Mouse (Mus musculus): Measurements from ENCODE around the gene Cct5. TPM values are rescaled to one million over a fixed set of nuclear protein-coding genes. Genes with fewer than 3 reads are reported as not detected.

Cct5 gene
- polyA plus RNA-seq, 1 experiment from 2014 or later: 566 TPM

GRCm38 (mm10) chr15:31573692-31574091, 27.9 kb downstream of the Cct5 start:
- Histone ChIP-seq H3K27ac (no peak overlapping the region), H3K9ac (no peak overlapping the region), H3K36me3 (no peaks in the 10 kb centered on the region), H3K9me3 (no peaks in the 10 kb centered on the region), H3K4me3 (no peak overlapping the region), H3K27me3 (no peaks in the 10 kb centered on the region), H3K4me2 (no peak overlapping the region), H3K4me1 (peaks cover 22% of the 10 kb centered on the region)
- ATAC-seq (ENCODE audit: insufficient number of reproducible peaks, insufficient read depth, low FRiP score, low TSS enrichment, low read depth): no peak

- H3K4me1 ChIP-seq: peaks cover 25% of the 10 kb centered on the region
- no peak for ATAC-seq (ENCODE audit: insufficient number of reproducible peaks, insufficient read depth, low FRiP score, low TSS enrichment, low read depth)
- no peak overlapping the region for H3K27ac ChIP-seq
- no peak overlapping the region for H3K4me3 ChIP-seq
- no peak overlapping the region for H3K9ac ChIP-seq
- H3K27me3 ChIP-seq: no peaks in the 10 kb centered on the region
- H3K9me3 ChIP-seq: no peaks in the 10 kb centered on the region
- no peaks in the 10 kb centered on the region for H3K36me3 ChIP-seq
- H3K4me2 ChIP-seq: no peak overlapping the region
- 90% methylated on average over 4 of the region's 4 CpGs for WGBS
Measured at GRCm38 (mm10) chr15:31573287-31573686, 28.3 kb downstream of the Cct5 start.

GRCm38 (mm10) chr15:31571906-31572722, 29.5 kb downstream of the Cct5 start:
- no peak overlapping the region for H3K9ac ChIP-seq
- peaks cover 25% of the 10 kb centered on the region for H3K4me1 ChIP-seq
- no peak overlapping the region for H3K4me3 ChIP-seq
- H3K27ac ChIP-seq: peak overlapping the region; percentile 48
- H3K27me3 ChIP-seq: no peaks in the 10 kb centered on the region
- WGBS: 73% methylated on average over 16 of the region's 16 CpGs
- ATAC-seq (ENCODE audit: insufficient number of reproducible peaks, insufficient read depth, low FRiP score, low TSS enrichment, low read depth): peak; percentile 23; the same call in 1 of the 2 replicates
- no peak overlapping the region for H3K4me2 ChIP-seq
- H3K36me3 ChIP-seq: no peaks in the 10 kb centered on the region
- H3K9me3 ChIP-seq: no peaks in the 10 kb centered on the region

- ATAC-seq (ENCODE audit: insufficient number of reproducible peaks, insufficient read depth, low FRiP score, low TSS enrichment, low read depth): no peak
- Histone ChIP-seq H3K4me2 (no peak overlapping the region), H3K27ac (no peak overlapping the region), H3K9ac (no peak overlapping the region), H3K9me3 (no peaks in the 10 kb centered on the region), H3K4me1 (peaks cover 25% of the 10 kb centered on the region), H3K27me3 (no peaks in the 10 kb centered on the region), H3K4me3 (no peak overlapping the region), H3K36me3 (no peaks in the 10 kb centered on the region)
- WGBS: 91% methylated on average over 8 of the region's 8 CpGs
Measured at GRCm38 (mm10) chr15:31570959-31571358, 30.6 kb downstream of the Cct5 start.

GRCm38 (mm10) chr15:31569325-31570022, 32.1 kb downstream of the Cct5 start:
- Histone ChIP-seq H3K9me3 (no peaks in the 10 kb centered on the region), H3K4me2 (no peak overlapping the region), H3K9ac (no peak overlapping the region), H3K36me3 (no peaks in the 10 kb centered on the region), H3K4me1 (peaks cover 25% of the 10 kb centered on the region), H3K27ac (peak overlapping the region; percentile 23), H3K27me3 (no peaks in the 10 kb centered on the region), H3K4me3 (no peak overlapping the region)
- no peak for ATAC-seq (ENCODE audit: insufficient number of reproducible peaks, insufficient read depth, low FRiP score, low TSS enrichment, low read depth)
- WGBS: 51% methylated on average over 9 of the region's 9 CpGs

GRCm38 (mm10) chr15:31568581-31568996, 33.0 kb downstream of the Cct5 start:
- Histone ChIP-seq H3K4me2 (peak overlapping the region; percentile 31), H3K9ac (no peak overlapping the region)

GRCm38 (mm10) chr15:31567431-31567830, 34.2 kb downstream of the Cct5 start:
- Histone ChIP-seq H3K27me3 (no peaks in the 10 kb centered on the region), H3K9ac (no peak overlapping the region), H3K4me3 (no peak overlapping the region), H3K9me3 (no peaks in the 10 kb centered on the region), H3K27ac (no peak overlapping the region), H3K4me1 (peaks cover 33% of the 10 kb centered on the region), H3K4me2 (no peak overlapping the region), H3K36me3 (no peaks in the 10 kb centered on the region)
- no peak for ATAC-seq (ENCODE audit: insufficient number of reproducible peaks, insufficient read depth, low FRiP score, low TSS enrichment, low read depth)
- WGBS: 57% methylated on average over 7 of the region's 7 CpGs

More at GRCm38 (mm10) chr15:31568581-31568996, 33.0 kb downstream of the Cct5 start:
- WGBS: 14% methylated on average over 12 of the region's 12 CpGs
- no peaks in the 10 kb centered on the region for H3K9me3 ChIP-seq
- H3K4me3 ChIP-seq: no peak overlapping the region
- H3K36me3 ChIP-seq: no peaks in the 10 kb centered on the region
- peak; percentile 46; the same call in 1 of the 2 replicates for ATAC-seq (ENCODE audit: insufficient number of reproducible peaks, insufficient read depth, low FRiP score, low TSS enrichment, low read depth)
- peaks cover 32% of the 10 kb centered on the region for H3K4me1 ChIP-seq
- H3K27me3 ChIP-seq: no peaks in the 10 kb centered on the region
- H3K27ac ChIP-seq: peak overlapping the region; percentile 39

GRCm38 (mm10) chr15:31565786-31566185, 35.8 kb downstream of the Cct5 start:
- Histone ChIP-seq H3K9ac (no peak overlapping the region), H3K4me1 (peaks cover 27% of the 10 kb centered on the region), H3K9me3 (no peaks in the 10 kb centered on the region), H3K36me3 (no peaks in the 10 kb centered on the region), H3K27me3 (no peaks in the 10 kb centered on the region), H3K4me2 (no peak overlapping the region), H3K27ac (no peak overlapping the region), H3K4me3 (no peak overlapping the region)
- 65% methylated on average over 1 of the region's 1 CpGs for WGBS
- ATAC-seq (ENCODE audit: insufficient number of reproducible peaks, insufficient read depth, low FRiP score, low TSS enrichment, low read depth): no peak

- H3K4me3 ChIP-seq: no peak within 1 kb of the TSS
- no peaks in the 10 kb centered on the region for H3K36me3 ChIP-seq
- no peak within 1 kb of the TSS for H3K9ac ChIP-seq
- H3K4me2 ChIP-seq: no peak within 1 kb of the TSS
- no peak within 1 kb of the TSS for H3K27ac ChIP-seq
- no peak for ATAC-seq (ENCODE audit: insufficient number of reproducible peaks, insufficient read depth, low FRiP score, low TSS enrichment, low read depth)
- no peaks in the 10 kb centered on the region for H3K9me3 ChIP-seq
- peaks cover 22% of the 10 kb centered on the region for H3K4me1 ChIP-seq
- 73% methylated on average over 5 of the region's 5 CpGs for WGBS
- no peaks in the 10 kb centered on the region for H3K27me3 ChIP-seq
Measured at GRCm38 (mm10) chr15:31565184-31565583, 36.4 kb downstream of the Cct5 start, which contains the start of gene Cmbl. Gene Cmbl, plus strand, starts transcription at chr15:31565389.

- Histone ChIP-seq H3K4me2 (peak overlapping the region; percentile 29), H3K9me3 (no peaks in the 10 kb centered on the region), H3K27ac (no peak overlapping the region), H3K4me3 (no peak overlapping the region), H3K36me3 (no peaks in the 10 kb centered on the region), H3K27me3 (no peaks in the 10 kb centered on the region), H3K4me1 (peaks cover 12% of the 10 kb centered on the region), H3K9ac (0 out of 2 replicates have a peak overlapping the region, but pooled peaks have one; percentile 16)
- 43% methylated on average over 19 of the region's 19 CpGs for WGBS
- no peak for ATAC-seq (ENCODE audit: insufficient number of reproducible peaks, insufficient read depth, low FRiP score, low TSS enrichment, low read depth)
Measured at GRCm38 (mm10) chr15:31563577-31564546, 37.7 kb downstream of the Cct5 start.

- Histone ChIP-seq H3K36me3 (no peaks in the 10 kb centered on the region), H3K4me2 (no peak overlapping the region), H3K27ac (no peak overlapping the region), H3K27me3 (no peaks in the 10 kb centered on the region), H3K4me1 (peaks cover 8% of the 10 kb centered on the region; the same call in 1 of the 2 replicates), H3K9ac (no peak overlapping the region), H3K9me3 (no peaks in the 10 kb centered on the region), H3K4me3 (no peak overlapping the region)
- ATAC-seq (ENCODE audit: insufficient number of reproducible peaks, insufficient read depth, low FRiP score, low TSS enrichment, low read depth): no peak
- WGBS: 82% methylated on average over 8 of the region's 8 CpGs
Measured at GRCm38 (mm10) chr15:31562847-31563246, 38.8 kb downstream of the Cct5 start.

Measured in embryonic facial prominence, embryonic 13.5 days (tissue).